Mouse (Mus musculus) forebrain, embryonic 12.5 days (tissue): Measurements from ENCODE around the gene Fmo4. TPM values are rescaled to one million over a fixed set of nuclear protein-coding genes. Genes with fewer than 3 reads are reported as not detected.

Experiments
- ATAC-seq: fragments of 200-750 bp; cut with Nextera tagmentation; 2 replicates; pipeline ENCODE4 v1.8.0; 2017; ENCODE audit warnings: moderate TSS enrichment; ENCODE audit not compliant: low FRiP score
- H3K27ac ChIP-seq: fragments of 300-500 bp; sonication (generic); 2 replicates; pipeline ENCODE4 v1.5.1; 2016; ENCODE audit warnings: mild to moderate bottlenecking
- H3K27me3 ChIP-seq: fragments of 300-500 bp; sonication (generic); 2 replicates; pipeline ENCODE4 v1.6.1; 2016; ENCODE audit warnings: mild to moderate bottlenecking
- H3K36me3 ChIP-seq: fragments of 300-500 bp; sonication (generic); replicated peaks from 2 replicates; pipeline ENCODE4 v1.6.1; 2016; ENCODE audit warnings: mild to moderate bottlenecking
- H3K4me1 ChIP-seq: fragments of 300-500 bp; sonication (generic); 2 replicates; pipeline ENCODE4 v1.6.1; 2016
- H3K4me2 ChIP-seq: fragments of 300-500 bp; sonication (generic); 2 replicates; pipeline ENCODE4 v1.6.1; 2016; ENCODE audit warnings: mild to moderate bottlenecking, moderate library complexity
- H3K4me3 ChIP-seq: fragments of 300-500 bp; sonication (generic); replicated peaks from 2 replicates; pipeline ENCODE4 v1.5.1; 2016; ENCODE audit warnings: mild to moderate bottlenecking
- H3K9ac ChIP-seq: fragments of 300-500 bp; sonication (generic); 2 replicates; pipeline ENCODE4 v1.6.1; 2016; ENCODE audit warnings: mild to moderate bottlenecking
- H3K9me3 ChIP-seq: fragments of 300-500 bp; sonication (generic); 2 replicates; pipeline ENCODE4 v1.6.1; 2016
- WGBS: fragments of 180-500 bp; shearing (Covaris S2); methylation state at CpG from one replicate; pipeline ENCODE4 v1.1.7; 2016; 5-methylcytosine and 5-hydroxymethylcytosine counted together
- polyA plus RNA-seq: library from polyadenylated mRNA; unstranded; fragments of >200 nt; fragmentation: Nextera tagmentation; extraction: Ambion mirVana; gene quantifications from 2 replicates; pipeline ENCODE4 v1.2.1, GENCODE M21; 2016

Gene Fmo4
- 0.23 TPM in 1 of 2 replicates, not detected in the other for polyA plus RNA-seq

DNA sequence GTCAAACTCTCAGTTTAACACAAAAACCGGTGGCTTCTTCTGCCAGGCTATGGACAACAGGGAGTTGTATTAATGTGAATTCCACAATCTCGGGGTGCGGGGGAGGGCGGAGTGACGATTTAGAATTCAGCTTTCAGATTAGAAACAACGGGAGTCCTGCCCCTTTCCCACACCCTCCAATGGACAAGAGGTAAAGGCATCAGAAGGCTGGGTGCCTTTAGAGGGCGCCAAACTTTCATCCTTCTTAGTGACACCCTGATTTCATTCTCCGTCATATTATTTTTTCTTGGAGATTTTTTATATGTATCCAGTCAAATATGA is at the start of gene Fmo4:
Gene Fmo4, minus strand, starts transcription at position 137 of the 321 bp plus-strand sequence.
- Histone ChIP-seq H3K27ac (no peak within 1 kb of the TSS), H3K9me3 (no peaks in the 10 kb centered on the region), H3K36me3 (no peaks in the 10 kb centered on the region), H3K4me1 (no peaks in the 10 kb centered on the region), H3K27me3 (no peaks in the 10 kb centered on the region), H3K4me2 (no peak within 1 kb of the TSS), H3K9ac (no peak within 1 kb of the TSS), H3K4me3 (no peak within 1 kb of the TSS)
- WGBS: 41% methylated on average over 8 of the region's 8 CpGs
- 0 out of 2 replicates have a peak, but pooled peaks have one; percentile 11 for ATAC-seq

GRCm38 (mm10) chr1:162862328-162862727 is 48.6 kb upstream of the Fmo4 start:
- WGBS: 26% methylated on average over 1 of the region's 1 CpGs
- ATAC-seq: no peak

GRCm38 (mm10) chr1:162859996-162860605 is 46.3 kb upstream of the Fmo4 start:
- H3K27ac ChIP-seq: no peak overlapping the region
- ATAC-seq: 0 out of 2 replicates have a peak, but pooled peaks have one; percentile 14
- 82% methylated on average over 9 of the region's 9 CpGs for WGBS

More at GRCm38 (mm10) chr1:162862328-162862727, 48.6 kb upstream of the Fmo4 start:
- H3K9ac ChIP-seq: no peak overlapping the region
- H3K36me3 ChIP-seq: no peaks in the 10 kb centered on the region
- H3K27ac ChIP-seq: no peak overlapping the region
- H3K27me3 ChIP-seq: no peaks in the 10 kb centered on the region
- H3K4me3 ChIP-seq: no peak overlapping the region
- no peaks in the 10 kb centered on the region for H3K9me3 ChIP-seq
- no peak overlapping the region for H3K4me2 ChIP-seq
- H3K4me1 ChIP-seq: peaks cover 25% of the 10 kb centered on the region

DNA sequence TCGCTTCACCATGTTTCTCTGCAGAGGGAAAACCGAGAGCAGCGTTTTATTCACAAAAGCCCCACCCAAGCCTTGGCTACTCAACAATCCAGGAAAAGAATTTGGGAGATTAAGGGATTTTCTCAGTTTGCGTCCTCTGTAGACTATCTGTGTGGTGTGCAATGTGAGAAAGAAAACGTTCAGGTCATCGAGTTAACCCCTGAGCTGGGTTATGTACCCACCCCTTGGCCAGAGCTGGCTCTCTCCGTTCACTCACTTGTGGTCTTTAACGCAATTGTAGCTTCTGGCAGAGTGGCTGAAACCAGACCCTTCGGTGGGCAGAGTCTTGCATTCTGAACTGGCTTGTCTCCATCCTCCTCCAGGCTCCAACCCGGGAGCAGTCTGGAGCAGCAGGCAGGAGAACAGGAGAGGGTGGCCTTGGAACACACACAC is 45.8 kb upstream of the Fmo4 start:
- 37% methylated on average over 10 of the region's 10 CpGs for WGBS
- Histone ChIP-seq H3K9me3 (no peaks in the 10 kb centered on the region), H3K36me3 (no peaks in the 10 kb centered on the region), H3K4me3 (no peak overlapping the region), H3K4me2 (no peak overlapping the region), H3K9ac (no peak overlapping the region), H3K27ac (no peak overlapping the region), H3K27me3 (no peaks in the 10 kb centered on the region), H3K4me1 (peaks cover 25% of the 10 kb centered on the region)
- peak; percentile 21; the same call in 1 of the 2 replicates for ATAC-seq

More at GRCm38 (mm10) chr1:162859996-162860605, 46.3 kb upstream of the Fmo4 start:
- Histone ChIP-seq H3K4me3 (no peak overlapping the region), H3K4me1 (peaks cover 25% of the 10 kb centered on the region), H3K9me3 (no peaks in the 10 kb centered on the region), H3K36me3 (no peaks in the 10 kb centered on the region), H3K27me3 (no peaks in the 10 kb centered on the region), H3K9ac (no peak overlapping the region), H3K4me2 (no peak overlapping the region)

GRCm38 (mm10) chr1:162858748-162859130 is 45.0 kb upstream of the Fmo4 start:
- WGBS: 58% methylated on average over 12 of the region's 12 CpGs
- ATAC-seq: peak; percentile 35; the same call in 1 of the 2 replicates
- H3K4me2 ChIP-seq: peak overlapping the region; percentile 22; the same call in 1 of the 2 replicates
- H3K4me1 ChIP-seq: peaks cover 25% of the 10 kb centered on the region
- no peak overlapping the region for H3K9ac ChIP-seq
- no peaks in the 10 kb centered on the region for H3K36me3 ChIP-seq
- no peak overlapping the region for H3K27ac ChIP-seq
- no peaks in the 10 kb centered on the region for H3K9me3 ChIP-seq
- H3K4me3 ChIP-seq: no peak overlapping the region
- no peaks in the 10 kb centered on the region for H3K27me3 ChIP-seq

DNA sequence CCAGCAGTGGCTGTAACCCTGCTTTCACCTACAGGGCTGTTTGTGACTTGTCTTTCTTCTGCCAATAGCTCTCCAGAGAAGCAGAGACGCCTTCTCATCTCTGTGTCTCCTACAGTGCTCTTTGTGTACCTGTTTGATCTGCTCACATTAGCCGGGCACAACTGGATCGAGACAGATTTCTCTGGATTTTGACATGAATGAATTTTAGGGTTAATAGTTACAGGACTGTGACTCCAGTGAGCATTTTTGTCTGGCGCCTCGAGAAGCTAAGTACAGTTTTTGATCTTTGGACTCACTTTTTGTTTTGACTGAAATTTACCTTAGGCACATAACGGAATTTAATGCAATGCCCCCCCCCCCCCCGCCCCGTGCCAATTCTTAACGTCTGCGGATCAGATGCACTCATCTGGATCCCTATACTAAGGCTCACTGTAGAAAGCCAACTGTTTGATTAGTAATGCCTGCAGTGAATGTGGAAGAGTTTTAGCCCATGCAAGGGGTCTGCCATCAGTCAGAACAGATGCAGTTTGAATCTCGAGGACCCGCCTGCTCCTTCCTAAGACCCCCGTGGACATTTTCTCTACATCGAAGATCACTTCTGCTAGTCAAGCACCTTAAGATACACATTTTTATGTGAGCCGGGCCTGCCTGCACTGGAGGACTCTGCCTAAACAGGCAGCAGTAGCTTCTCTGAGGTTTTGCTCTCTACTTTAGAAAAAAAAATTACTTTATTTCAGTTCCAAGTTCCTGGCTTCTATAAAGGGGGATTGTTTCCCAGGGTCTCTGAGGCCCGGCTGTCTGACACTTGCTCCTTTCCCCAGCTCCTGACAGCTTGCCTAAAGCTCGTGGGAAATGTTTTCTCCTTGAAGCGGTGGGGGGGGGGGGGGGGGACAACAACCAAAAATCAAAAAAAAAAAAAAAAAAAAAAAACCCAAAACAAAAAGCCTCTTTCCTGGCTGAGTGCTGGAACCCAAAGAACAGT is 44.3 kb upstream of the Fmo4 start:
- 59% methylated on average over 18 of the region's 18 CpGs for WGBS
- H3K4me1 ChIP-seq: peaks cover 25% of the 10 kb centered on the region
- H3K9ac ChIP-seq: no peak overlapping the region
- no peaks in the 10 kb centered on the region for H3K9me3 ChIP-seq
- H3K4me2 ChIP-seq: peak overlapping the region; percentile 22; the same call in 1 of the 2 replicates
- H3K4me3 ChIP-seq: no peak overlapping the region
- ATAC-seq: no peak
- no peaks in the 10 kb centered on the region for H3K27me3 ChIP-seq
- no peaks in the 10 kb centered on the region for H3K36me3 ChIP-seq
- H3K27ac ChIP-seq: no peak overlapping the region

- WGBS: 69% methylated on average over 3 of the region's 3 CpGs
- no peak for ATAC-seq
- no peak overlapping the region for H3K4me2 ChIP-seq
Measured at GRCm38 (mm10) chr1:162853812-162854482, 40.2 kb upstream of the Fmo4 start.

GRCm38 (mm10) chr1:162847554-162847953 is 33.8 kb upstream of the Fmo4 start:
- Histone ChIP-seq H3K36me3 (no peaks in the 10 kb centered on the region), H3K27ac (no peak overlapping the region), H3K4me1 (no peaks in the 10 kb centered on the region), H3K4me2 (no peak overlapping the region), H3K27me3 (no peaks in the 10 kb centered on the region), H3K9me3 (no peaks in the 10 kb centered on the region), H3K4me3 (no peak overlapping the region), H3K9ac (no peak overlapping the region)
- WGBS: 98% methylated on average over 6 of the region's 6 CpGs
- no peak for ATAC-seq

More at GRCm38 (mm10) chr1:162853812-162854482, 40.2 kb upstream of the Fmo4 start:
- Histone ChIP-seq H3K9me3 (no peaks in the 10 kb centered on the region), H3K36me3 (no peaks in the 10 kb centered on the region), H3K9ac (no peak overlapping the region), H3K27ac (no peak overlapping the region), H3K4me1 (peaks cover 8% of the 10 kb centered on the region), H3K4me3 (no peak overlapping the region), H3K27me3 (no peaks in the 10 kb centered on the region)

DNA sequence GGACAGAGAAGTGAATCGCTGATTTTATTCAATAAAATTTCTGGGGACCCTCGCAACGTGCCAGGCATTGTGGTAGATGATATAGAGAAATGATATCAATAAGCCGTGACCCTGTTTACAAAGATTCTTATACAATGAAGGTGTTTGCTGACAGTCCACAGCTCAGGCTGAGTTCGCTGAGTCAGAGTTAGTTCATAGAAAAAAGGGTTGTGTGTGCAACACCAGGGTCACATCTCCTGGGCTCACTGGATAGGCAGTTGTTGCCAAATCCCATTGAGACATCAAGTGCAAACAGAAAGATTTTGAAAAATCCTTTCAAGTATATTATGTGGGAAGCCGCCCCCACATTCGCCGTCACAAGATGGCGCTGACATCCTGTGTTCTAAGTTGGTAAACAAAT is 26.4 kb upstream of the Fmo4 start:
- 0 out of 2 replicates have a peak, but pooled peaks cover 2% of the 10 kb centered on the region for H3K27me3 ChIP-seq
- H3K4me2 ChIP-seq: no peak overlapping the region
- H3K9me3 ChIP-seq: no peaks in the 10 kb centered on the region
- no peak overlapping the region for H3K9ac ChIP-seq
- H3K27ac ChIP-seq: no peak overlapping the region
- H3K36me3 ChIP-seq: no peaks in the 10 kb centered on the region
- H3K4me3 ChIP-seq: no peak overlapping the region
- 94% methylated on average over 9 of the region's 9 CpGs for WGBS
- H3K4me1 ChIP-seq: no peaks in the 10 kb centered on the region
- no peak for ATAC-seq

DNA sequence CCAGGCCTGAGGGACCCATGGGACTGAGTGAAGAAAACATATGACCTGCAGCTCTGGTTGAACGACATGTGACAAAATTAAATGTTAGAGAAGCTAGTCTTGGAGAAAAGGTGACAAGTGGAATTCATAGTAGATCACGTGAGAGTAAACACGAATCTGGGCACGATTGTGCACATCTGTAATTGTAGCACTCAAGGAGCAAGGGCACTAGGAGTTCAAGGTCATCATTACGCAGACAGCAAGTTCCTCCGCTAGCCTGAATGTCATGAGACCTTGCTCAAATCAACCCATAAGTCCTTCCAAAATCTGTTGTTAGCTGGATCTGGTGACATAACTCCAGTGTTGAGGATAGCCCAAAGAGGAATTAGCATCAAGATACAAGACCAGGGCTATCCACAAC is 25.2 kb upstream of the Fmo4 start:
- H3K27ac ChIP-seq: no peak overlapping the region
- H3K9me3 ChIP-seq: no peaks in the 10 kb centered on the region
- 96% methylated on average over 6 of the region's 6 CpGs for WGBS

DNA sequence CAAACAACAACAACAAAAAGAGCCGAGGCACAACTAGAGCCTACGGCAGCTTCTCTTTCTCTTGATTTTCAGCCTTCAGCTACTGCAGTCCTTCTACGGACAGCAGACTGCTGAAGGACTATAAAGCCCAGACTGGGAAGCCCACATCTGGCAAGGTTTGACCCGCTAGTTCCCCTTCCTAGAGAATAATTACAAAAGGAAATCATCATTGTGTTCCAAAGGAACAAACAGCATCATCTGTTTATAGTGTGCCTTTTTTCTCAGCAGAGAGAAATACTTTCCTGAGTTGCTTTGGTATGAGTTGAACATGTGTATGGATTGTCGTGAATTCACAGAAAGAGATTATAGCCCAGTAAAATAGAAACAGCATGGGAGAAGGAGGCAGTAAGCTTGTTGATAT is 20.6 kb upstream of the Fmo4 start:
- no peak for ATAC-seq
- no peaks in the 10 kb centered on the region for H3K9me3 ChIP-seq
- no peak overlapping the region for H3K9ac ChIP-seq
- H3K4me3 ChIP-seq: no peak overlapping the region
- no peak overlapping the region for H3K27ac ChIP-seq
- H3K36me3 ChIP-seq: no peaks in the 10 kb centered on the region
- no peak overlapping the region for H3K4me2 ChIP-seq
- H3K27me3 ChIP-seq: peaks cover 31% of the 10 kb centered on the region
- 83% methylated on average over 5 of the region's 5 CpGs for WGBS
- peaks cover 17% of the 10 kb centered on the region for H3K4me1 ChIP-seq

More for the DNA sequence above, 25.2 kb upstream of the Fmo4 start:
- ATAC-seq: no peak
- H3K36me3 ChIP-seq: no peaks in the 10 kb centered on the region
- no peak overlapping the region for H3K9ac ChIP-seq
- no peaks in the 10 kb centered on the region for H3K4me1 ChIP-seq
- H3K4me2 ChIP-seq: no peak overlapping the region
- H3K4me3 ChIP-seq: no peak overlapping the region
- H3K27me3 ChIP-seq: 0 out of 2 replicates have a peak, but pooled peaks cover 9% of the 10 kb centered on the region

DNA sequence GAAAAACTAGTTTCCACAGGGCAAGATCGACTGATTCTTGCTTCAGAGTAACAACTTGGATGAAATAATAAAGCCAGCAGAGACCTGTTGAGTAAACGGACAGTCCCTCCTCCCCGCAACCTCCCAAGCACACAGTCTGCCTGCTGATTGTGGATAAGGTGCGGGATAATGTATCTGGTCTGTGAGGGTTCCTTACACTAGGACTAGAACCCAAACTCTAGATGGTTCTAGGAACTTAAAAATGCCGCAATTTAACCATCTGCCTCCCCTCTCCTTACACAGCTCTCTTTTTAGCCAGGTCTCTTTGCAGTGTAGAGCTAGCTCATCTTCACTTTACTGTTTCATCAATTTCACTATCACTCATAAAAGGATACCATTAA is 18.8 kb upstream of the Fmo4 start:
- Histone ChIP-seq H3K27me3 (peaks cover 31% of the 10 kb centered on the region), H3K4me3 (peak overlapping the region; percentile 0; the same call in 1 of the 2 replicates), H3K27ac (peak overlapping the region; percentile 53; the same call in 1 of the 2 replicates), H3K36me3 (no peaks in the 10 kb centered on the region), H3K4me2 (peak overlapping the region; percentile 40), H3K9ac (no peak overlapping the region), H3K9me3 (peaks cover 4% of the 10 kb centered on the region; the same call in 1 of the 2 replicates), H3K4me1 (peaks cover 17% of the 10 kb centered on the region)
- WGBS: 14% methylated on average over 5 of the region's 5 CpGs
- ATAC-seq: peak; percentile 56; the same call in 1 of the 2 replicates
